9 mouse cellular contexts compared by ENCODE assay signal in genomic region chr13:95951098-95951894, GRCm38 (mm10). TPM values are rescaled to one million over a fixed set of nuclear protein-coding genes. Genes with fewer than 3 reads are reported as not detected.
DNase-seq lines count a peak whose midpoint lies in the region; ATAC-seq and TF ChIP-seq lines count a peak whose summit lies in the region.
"Had no signal": no experiment of that assay in that cellular context is flagged by ENCODE, and none has a peak within 500 bp of the region (broad histone marks: within the 10 kb centered on the region; RNA-seq: fewer than 3 reads in every experiment).

No protein-coding gene starts in this region.

- intact Hi-C loops in left cerebral cortex, postnatal 10 days (cut with DNase I): loop anchor here (5.0 kb wide), 1 partner anchor 214 kb away; no protein-coding TSS in a partner anchor
- intact Hi-C loops in left cerebral cortex, postnatal 36 days (cut with DNase I): loop anchor here (2.0 to 10.0 kb wide), 3 partner anchors 56 to 209 kb away; partner anchors contain the start of gene Iqgap2

- H3K36me3 ChIP-seq in embryonic facial prominence, embryonic 10.5 days (replicated peaks): no peaks in the 10 kb centered on the region
- H3K36me3 ChIP-seq in kidney, postnatal 0 days (ENCODE audit: insufficient read depth, low read length): no peaks in the 10 kb centered on the region
- no peaks in the 10 kb centered on the region for H3K36me3 ChIP-seq in forebrain, embryonic 11.5 days (ENCODE audit: control insufficient read depth, insufficient read depth, low read length)
- H3K36me3 ChIP-seq: neural tube, embryonic 13.5 days had no signal

- peak; percentile 69 for TF ChIP-seq CTCF in kidney, postnatal 0 days (IDR thresholded peaks at IDR 0.05; ENCODE audit: low read depth)

- no peaks in the 10 kb centered on the region for H3K27me3 ChIP-seq in embryonic facial prominence, embryonic 10.5 days (replicated peaks; ENCODE audit: low read depth, poor library complexity, severe bottlenecking)
- H3K27me3 ChIP-seq in kidney, postnatal 0 days (ENCODE audit: insufficient read depth, low read length): no peaks in the 10 kb centered on the region
- H3K27me3 ChIP-seq in forebrain, embryonic 11.5 days (ENCODE audit: control insufficient read depth, insufficient read depth, low read length): no peaks in the 10 kb centered on the region
- H3K27me3 ChIP-seq: neural tube, embryonic 13.5 days had no signal

- peaks cover 6% of the 10 kb centered on the region; the same call in 1 of the 2 replicates for H3K4me1 ChIP-seq in embryonic facial prominence, embryonic 10.5 days
- no peaks in the 10 kb centered on the region for H3K4me1 ChIP-seq in kidney, postnatal 0 days (replicated peaks; ENCODE audit: insufficient read depth, low read length)
- no peaks in the 10 kb centered on the region for H3K4me1 ChIP-seq in forebrain, embryonic 11.5 days (replicated peaks; ENCODE audit: control insufficient read depth, insufficient read depth, low read length)

- no peak overlapping the region for H3K27ac ChIP-seq in embryonic facial prominence, embryonic 10.5 days (replicated peaks)
- H3K27ac ChIP-seq in kidney, postnatal 0 days: no peak overlapping the region
- H3K27ac ChIP-seq in forebrain, embryonic 11.5 days (ENCODE audit: low read depth, low read length): no peak overlapping the region
- H3K27ac ChIP-seq: neural tube, embryonic 13.5 days had no signal

- H3K4me3 ChIP-seq in embryonic facial prominence, embryonic 10.5 days: no peak overlapping the region
- H3K4me3 ChIP-seq in kidney, postnatal 0 days (replicated peaks; ENCODE audit: low read depth, low read length): no peak overlapping the region
- no peak overlapping the region for H3K4me3 ChIP-seq in forebrain, embryonic 11.5 days (ENCODE audit: low read depth, low read length)
- H3K4me3 ChIP-seq: neural tube, embryonic 13.5 days had no signal

- peak; percentile 39 to 41 for DNase-seq in left cerebral cortex, postnatal 10 days (ENCODE audit: extremely low spot score in 1 of 2, low spot score in 2 of 2)
- no peak for DNase-seq in left cerebral cortex, postnatal 36 days (ENCODE audit: low spot score in 2 of 2)
- DNase-seq in ZHBTc4 (ENCODE audit: low read depth, low spot score): peak; percentile 34
- peak; percentile 37 for DNase-seq in embryonic facial prominence, embryonic 10.5 days (ENCODE audit: low spot score)
- peak; percentile 61 for DNase-seq in kidney, postnatal 0 days (ENCODE audit: low spot score)
- DNase-seq in lung, postnatal 25 days (ENCODE audit: low spot score): peak; percentile 40
- DNase-seq in yolk sac, embryonic 10.5 days (ENCODE audit: low spot score): peak; percentile 66
- DNase-seq in forebrain, embryonic 11.5 days (ENCODE audit: low spot score): no peak

- no peak overlapping the region for H3K9ac ChIP-seq in kidney, postnatal 0 days (ENCODE audit: low read depth, low read length)
- no peak overlapping the region for H3K9ac ChIP-seq in forebrain, embryonic 11.5 days (ENCODE audit: low read length)
- H3K9ac ChIP-seq: neural tube, embryonic 13.5 days had no signal

- no peaks in the 10 kb centered on the region for H3K9me3 ChIP-seq in embryonic facial prominence, embryonic 10.5 days
- no peaks in the 10 kb centered on the region for H3K9me3 ChIP-seq in kidney, postnatal 0 days (replicated peaks; ENCODE audit: low read length)
- no peaks in the 10 kb centered on the region for H3K9me3 ChIP-seq in forebrain, embryonic 11.5 days (ENCODE audit: control insufficient read depth, low read length)
- H3K9me3 ChIP-seq: neural tube, embryonic 13.5 days had no signal

- 65% methylated on average over 7 of the region's 7 CpGs for WGBS in embryonic facial prominence, embryonic 10.5 days
- WGBS in kidney, postnatal 0 days: 52% methylated on average over 7 of the region's 7 CpGs
- 68% methylated on average over 7 of the region's 7 CpGs for WGBS in forebrain, embryonic 11.5 days

- H3K4me2 ChIP-seq in kidney, postnatal 0 days (ENCODE audit: low read length): no peak overlapping the region
- H3K4me2 ChIP-seq in forebrain, embryonic 11.5 days (ENCODE audit: low read depth, low read length, severe bottlenecking): no peak overlapping the region
- H3K4me2 ChIP-seq: neural tube, embryonic 13.5 days had no signal

- ATAC-seq in kidney, postnatal 0 days (replicated peaks; ENCODE audit: low FRiP score, low read depth): peak; percentile 62; the same call in 1 of the 2 replicates
- ATAC-seq in forebrain, embryonic 11.5 days (replicated peaks; ENCODE audit: low FRiP score): no peak

RNA-seq across cellular contexts. Expression of gene Iqgap2, which starts 59.6 kb away (rescaled TPM):
- total RNA-seq in left cerebral cortex, postnatal 10 days (2021): 10 to 100 TPM; 10.9 TPM
- total RNA-seq in left cerebral cortex, postnatal 36 days (2021): 10 to 100 TPM; 12.2 to 21.9 TPM
- polyA plus RNA-seq in embryonic facial prominence, embryonic 10.5 days (2016; fragmentation: Nextera tagmentation; extraction: Ambion mirVana): 11.0 and 11.1 TPM in 2 replicates
- polyA plus RNA-seq in kidney, postnatal 0 days (2015; fragmentation: Nextera tagmentation; extraction: Ambion mirVana): 9.8 and 11.1 TPM in 2 replicates
- 19.8 and 20.1 TPM in 2 replicates for polyA plus RNA-seq in forebrain, embryonic 11.5 days (2014; fragmentation: Nextera tagmentation; extraction: Ambion mirVana)

Comparison
In these comparisons a context has a peak if more than half of its experiments do, and no peak if none do; other contexts are left out.
1. DNase-seq: peak in left cerebral cortex, postnatal 10 days (2 of 2), ZHBTc4 (single experiment), embryonic facial prominence, embryonic 10.5 days (single experiment), kidney, postnatal 0 days (single experiment), lung, postnatal 25 days (single experiment) and yolk sac, embryonic 10.5 days (single experiment); none in left cerebral cortex, postnatal 36 days (0 of 2) and forebrain, embryonic 11.5 days (single experiment).